8 mouse cellular contexts compared by ENCODE assay signal in the genomic region with DNA sequence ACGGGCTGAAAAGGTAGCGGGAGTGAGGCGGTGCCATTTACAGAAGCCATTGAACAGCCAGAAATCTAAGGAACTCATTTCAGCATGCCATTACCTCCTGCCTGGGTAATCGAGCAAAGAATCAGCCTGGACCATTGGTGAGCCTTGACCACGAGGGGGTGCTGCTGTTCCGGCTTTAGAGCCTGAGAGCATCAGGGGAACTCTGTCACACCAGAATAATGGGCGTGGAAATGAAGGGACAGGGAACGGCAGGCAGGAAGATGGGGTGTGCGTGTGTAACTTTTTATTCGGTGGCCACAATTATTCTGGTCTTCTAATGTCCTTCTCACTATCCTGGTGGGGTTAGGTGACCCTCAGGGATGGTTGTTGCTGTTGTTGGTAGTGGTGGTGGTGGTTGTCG. TPM values are rescaled to one million over a fixed set of nuclear protein-coding genes. Genes with fewer than 3 reads are reported as not detected.
DNase-seq lines count a peak whose midpoint lies in the region; ATAC-seq and TF ChIP-seq lines count a peak whose summit lies in the region.

No protein-coding gene starts in this region.

- no peak overlapping the region for H3K27ac ChIP-seq in forebrain, embryonic 10.5 days
- H3K27ac ChIP-seq in heart, embryonic 15.5 days = no peak overlapping the region
- H3K27ac ChIP-seq in liver, embryonic 14.5 days = no peak overlapping the region
- H3K27ac ChIP-seq in neural tube, embryonic 14.5 days (ENCODE audit: low read depth, low read length) = no peak overlapping the region
- no peak overlapping the region for H3K27ac ChIP-seq in testis, adult 2 months (ENCODE audit: control insufficient read depth, insufficient read depth, low read depth, low read length)

- 12% methylated on average over 11 of the region's 11 CpGs for WGBS in forebrain, embryonic 10.5 days
- WGBS in heart, embryonic 15.5 days = 7% methylated on average over 11 of the region's 11 CpGs
- 9% methylated on average over 11 of the region's 11 CpGs for WGBS in liver, embryonic 14.5 days (ENCODE audit: insufficient replicate concordance)
- 7% methylated on average over 11 of the region's 11 CpGs for WGBS in neural tube, embryonic 14.5 days

- no peaks in the 10 kb centered on the region for H3K36me3 ChIP-seq in forebrain, embryonic 10.5 days (replicated peaks)
- H3K36me3 ChIP-seq in heart, embryonic 15.5 days = no peaks in the 10 kb centered on the region
- no peaks in the 10 kb centered on the region for H3K36me3 ChIP-seq in liver, embryonic 14.5 days (replicated peaks; ENCODE audit: control insufficient read depth, insufficient read depth, low read depth)
- H3K36me3 ChIP-seq in neural tube, embryonic 14.5 days (ENCODE audit: control insufficient read depth, insufficient read depth, low read length) = no peaks in the 10 kb centered on the region
- H3K36me3 ChIP-seq in testis, adult 2 months (ENCODE audit: control insufficient read depth, insufficient read depth, low read length) = no peaks in the 10 kb centered on the region

- peak; percentile 72 for DNase-seq in CD4-positive helper T cell, adult 2 months (ENCODE audit: low read depth, low spot score)
- DNase-seq in brain, adult 2 months (ENCODE audit: low read depth, low spot score) = peak; percentile 93
- peak; percentile 82 for DNase-seq in forebrain, embryonic 10.5 days (ENCODE audit: extremely low spot score, low spot score)
- peak; percentile 86 for DNase-seq in kidney, postnatal 14 days
- DNase-seq in liver, embryonic 14.5 days (ENCODE audit: low read depth in 3 of 3, low spot score in 3 of 3) = peak; percentile 26 to 42 (median 31)

- 0 out of 2 replicates have a peak, but pooled peaks cover 5% of the 10 kb centered on the region for H3K9me3 ChIP-seq in forebrain, embryonic 10.5 days
- H3K9me3 ChIP-seq in heart, embryonic 15.5 days (replicated peaks) = no peaks in the 10 kb centered on the region
- no peaks in the 10 kb centered on the region for H3K9me3 ChIP-seq in liver, embryonic 14.5 days (ENCODE audit: control insufficient read depth, low read length)
- H3K9me3 ChIP-seq in neural tube, embryonic 14.5 days (ENCODE audit: control insufficient read depth, low read length) = no peaks in the 10 kb centered on the region

- TF ChIP-seq EP300 in liver, embryonic 14.5 days (IDR thresholded peaks at IDR 0.05; ENCODE audit: low read depth) = no peak

- no peak overlapping the region for H3K9ac ChIP-seq in heart, embryonic 15.5 days
- H3K9ac ChIP-seq in liver, embryonic 14.5 days (replicated peaks) = no peak overlapping the region
- no peak overlapping the region for H3K9ac ChIP-seq in neural tube, embryonic 14.5 days (replicated peaks; ENCODE audit: low read depth, low read length)

- no peak for TF ChIP-seq POLR2A in testis, adult 2 months (IDR thresholded peaks at IDR 0.05; ENCODE audit: control insufficient read depth, low read depth, low read length)

- H3K4me3 ChIP-seq in forebrain, embryonic 10.5 days = peak overlapping the region; percentile 41
- peak overlapping the region; percentile 21; the same call in 1 of the 2 replicates for H3K4me3 ChIP-seq in heart, embryonic 15.5 days
- H3K4me3 ChIP-seq in liver, embryonic 14.5 days (ENCODE audit: insufficient read depth in 1 of 2, low read depth in 2 of 2, low read length in 2 of 2) = no peak overlapping the region
- no peak overlapping the region for H3K4me3 ChIP-seq in neural tube, embryonic 14.5 days (ENCODE audit: low read depth, low read length)
- no peak overlapping the region for H3K4me3 ChIP-seq in testis, adult 2 months (ENCODE audit: control insufficient read depth, low read depth, low read length)

- peaks cover 28% of the 10 kb centered on the region for H3K4me1 ChIP-seq in forebrain, embryonic 10.5 days
- 0 out of 2 replicates have a peak, but pooled peaks cover 3% of the 10 kb centered on the region for H3K4me1 ChIP-seq in heart, embryonic 15.5 days (replicated peaks)
- no peaks in the 10 kb centered on the region for H3K4me1 ChIP-seq in liver, embryonic 14.5 days (replicated peaks; ENCODE audit: control insufficient read depth in 2 of 2, insufficient read depth in 2 of 2, low read length in 1 of 2)
- peaks cover 16% of the 10 kb centered on the region for H3K4me1 ChIP-seq in neural tube, embryonic 14.5 days (ENCODE audit: control insufficient read depth, insufficient read depth, low read length)
- H3K4me1 ChIP-seq in testis, adult 2 months (ENCODE audit: control insufficient read depth, insufficient read depth, low read length) = no peaks in the 10 kb centered on the region

- TF ChIP-seq CTCF in liver, embryonic 14.5 days (IDR thresholded peaks at IDR 0.05; ENCODE audit: low read depth) = peak; percentile 85
- TF ChIP-seq CTCF in testis, adult 2 months (IDR thresholded peaks at IDR 0.05; ENCODE audit: control insufficient read depth, insufficient read depth, insufficient replicate concordance, low read depth, low read length) = peak; percentile 71; the same call in 1 of the 2 replicates

- peak; percentile 68; the same call in 1 of the 2 replicates for ATAC-seq in heart, embryonic 15.5 days (replicated peaks; ENCODE audit: insufficient number of reproducible peaks, insufficient read depth, low FRiP score, low read depth)
- no peak for ATAC-seq in liver, embryonic 14.5 days (ENCODE audit: insufficient read depth)
- ATAC-seq in neural tube, embryonic 14.5 days (ENCODE audit: low read depth) = peak; percentile 83

- peak overlapping the region; percentile 49 for H3K4me2 ChIP-seq in heart, embryonic 15.5 days
- H3K4me2 ChIP-seq in liver, embryonic 14.5 days (ENCODE audit: low read depth) = no peak overlapping the region
- H3K4me2 ChIP-seq in neural tube, embryonic 14.5 days (ENCODE audit: low read depth, low read length) = peak overlapping the region; percentile 27; the same call in 1 of the 2 replicates

- H3K27me3 ChIP-seq in forebrain, embryonic 10.5 days (ENCODE audit: poor library complexity, severe bottlenecking) = peaks cover 21% of the 10 kb centered on the region
- peaks cover 14% of the 10 kb centered on the region for H3K27me3 ChIP-seq in heart, embryonic 15.5 days
- no peaks in the 10 kb centered on the region for H3K27me3 ChIP-seq in liver, embryonic 14.5 days (ENCODE audit: control insufficient read depth, insufficient read depth, low read length)
- no peaks in the 10 kb centered on the region for H3K27me3 ChIP-seq in neural tube, embryonic 14.5 days (ENCODE audit: control insufficient read depth, insufficient read depth, low read length)
- no peaks in the 10 kb centered on the region for H3K27me3 ChIP-seq in testis, adult 2 months (ENCODE audit: control insufficient read depth, insufficient read depth, low read length)

RNA-seq across cellular contexts. Expression of gene Gja8, which starts 12.9 kb away (rescaled TPM):
- polyA plus RNA-seq in forebrain, embryonic 10.5 days (2016; fragmentation: Nextera tagmentation; extraction: Ambion mirVana) = 0.02 TPM in 1 of 2 replicates, not detected in the other
- polyA plus RNA-seq in heart, embryonic 15.5 days (2015; fragmentation: Nextera tagmentation; extraction: Ambion mirVana) = not detected in 2 replicates
- not detected in 2 replicates for polyA plus RNA-seq in liver, embryonic 14.5 days (2012; rRNA removed)
- not detected in 2 replicates for polyA plus RNA-seq in liver, embryonic 14.5 days (2014; fragmentation: Nextera tagmentation; extraction: Ambion mirVana)
- polyA plus RNA-seq in neural tube, embryonic 14.5 days (2014; fragmentation: Nextera tagmentation; extraction: Ambion mirVana) = 0.03 and 0.05 TPM in 2 replicates
- 0.19 and 0.23 TPM in 2 replicates for polyA plus RNA-seq in testis, adult 2 months (2012; rRNA removed)

RNA-seq across cellular contexts. Expression of gene Gpr89, which starts 33.6 kb away (rescaled TPM):
- polyA plus RNA-seq in forebrain, embryonic 10.5 days (2016; fragmentation: Nextera tagmentation; extraction: Ambion mirVana) = 36.0 and 40.2 TPM in 2 replicates
- 24.6 and 28.6 TPM in 2 replicates for polyA plus RNA-seq in heart, embryonic 15.5 days (2015; fragmentation: Nextera tagmentation; extraction: Ambion mirVana)
- polyA plus RNA-seq in liver, embryonic 14.5 days (2012; rRNA removed) = 4.6 and 4.9 TPM in 2 replicates
- polyA plus RNA-seq in liver, embryonic 14.5 days (2014; fragmentation: Nextera tagmentation; extraction: Ambion mirVana) = 22.9 and 24.7 TPM in 2 replicates
- polyA plus RNA-seq in neural tube, embryonic 14.5 days (2014; fragmentation: Nextera tagmentation; extraction: Ambion mirVana) = 40.2 and 41.8 TPM in 2 replicates
- polyA plus RNA-seq in testis, adult 2 months (2012; rRNA removed) = 21.7 and 24.3 TPM in 2 replicates

RNA-seq across cellular contexts. Expression of gene Gja5, which starts 34.2 kb away (rescaled TPM):
- polyA plus RNA-seq in forebrain, embryonic 10.5 days (2016; fragmentation: Nextera tagmentation; extraction: Ambion mirVana) = 4.5 and 5.7 TPM in 2 replicates
- polyA plus RNA-seq in heart, embryonic 15.5 days (2015; fragmentation: Nextera tagmentation; extraction: Ambion mirVana) = 78.7 and 103 TPM in 2 replicates
- polyA plus RNA-seq in liver, embryonic 14.5 days (2012; rRNA removed) = 1.4 and 1.5 TPM in 2 replicates
- 0.58 and 0.68 TPM in 2 replicates for polyA plus RNA-seq in liver, embryonic 14.5 days (2014; fragmentation: Nextera tagmentation; extraction: Ambion mirVana)
- polyA plus RNA-seq in neural tube, embryonic 14.5 days (2014; fragmentation: Nextera tagmentation; extraction: Ambion mirVana) = 1.1 and 1.2 TPM in 2 replicates
- 0.26 and 0.46 TPM in 2 replicates for polyA plus RNA-seq in testis, adult 2 months (2012; rRNA removed)

Comparison
In these comparisons a context has a peak if more than half of its experiments do, and no peak if none do; other contexts are left out.
1. DNase-seq: peak in every context shown above with its lines; median percentile 93 in brain, adult 2 months; 86 in kidney, postnatal 14 days; 82 in forebrain, embryonic 10.5 days; 72 in CD4-positive helper T cell, adult 2 months; 31 in liver, embryonic 14.5 days.
2. H3K4me3 ChIP-seq: peak in forebrain, embryonic 10.5 days (single experiment) and heart, embryonic 15.5 days (single experiment); none in liver, embryonic 14.5 days (0 of 2), neural tube, embryonic 14.5 days (single experiment) and testis, adult 2 months (single experiment).
3. RNA of gene Gja5, which starts 34.2 kb away (polyA plus RNA-seq): 78.7 to 103 TPM in heart, embryonic 15.5 days; 4.5 to 5.7 TPM in forebrain, embryonic 10.5 days, 0.58 to 1.5 TPM in liver, embryonic 14.5 days, 1.1 to 1.2 TPM in neural tube, embryonic 14.5 days and 0.26 to 0.46 TPM in testis, adult 2 months; every median in the first group is over 10 times any median in the second.